Mouse (Mus musculus) stomach, postnatal 0 days (tissue): Measurements from ENCODE around the gene Sgta. TPM values are rescaled to one million over a fixed set of nuclear protein-coding genes. Genes with fewer than 3 reads are reported as not detected.

Source experiments
- ATAC-seq: fragments of 200-750 bp; cut with Nextera tagmentation; 2 replicates; pipeline ENCODE4 v1.8.0; 2017; ENCODE audit not compliant: low FRiP score, low TSS enrichment
- DNase-seq: peaks from one replicate; pipeline ENCODE4 v3.0.0-alpha.2; 2016; ENCODE audit warnings: low spot score
- H3K27ac ChIP-seq: fragments of 300-500 bp; sonication (generic); replicated peaks from 2 replicates; pipeline ENCODE4 v1.5.1; 2014; ENCODE audit warnings: mild to moderate bottlenecking, control low read depth
- H3K27me3 ChIP-seq: fragments of 300-500 bp; sonication (generic); 2 replicates; pipeline ENCODE4 v1.6.1; 2014; ENCODE audit warnings: low read length; ENCODE audit not compliant: control insufficient read depth, insufficient read depth
- H3K36me3 ChIP-seq: fragments of 300-500 bp; sonication (generic); 2 replicates; pipeline ENCODE4 v1.6.1; 2014; ENCODE audit warnings: low read length, mixed read lengths; ENCODE audit not compliant: control insufficient read depth, insufficient read depth
- H3K4me1 ChIP-seq: fragments of 300-500 bp; sonication (generic); replicated peaks from 2 replicates; pipeline ENCODE4 v1.6.1; 2014; ENCODE audit warnings: antibody characterized with exemption; ENCODE audit not compliant: control insufficient read depth, insufficient read depth
- H3K4me2 ChIP-seq: fragments of 300-500 bp; sonication (generic); replicated peaks from 2 replicates; pipeline ENCODE4 v1.6.1; 2014; ENCODE audit warnings: low read depth, mild to moderate bottlenecking, control low read depth, moderate library complexity
- H3K4me3 ChIP-seq: fragments of 300-500 bp; sonication (generic); 2 replicates; pipeline ENCODE4 v1.5.1; 2014; ENCODE audit warnings: low read depth, low read length, control low read depth
- H3K9ac ChIP-seq: fragments of 300-500 bp; sonication (generic); 2 replicates; pipeline ENCODE4 v1.6.1; 2014; ENCODE audit warnings: mild to moderate bottlenecking, low read length, control low read depth, mixed read lengths
- H3K9me3 ChIP-seq: fragments of 300-500 bp; sonication (generic); 2 replicates; pipeline ENCODE4 v1.6.1; 2016; ENCODE audit warnings: low read length; ENCODE audit not compliant: control insufficient read depth
- CTCF ChIP-seq: IDR thresholded peaks from 2 replicates; pipeline ENCODE4 v1.5.1; 2016; ENCODE audit warnings: antibody characterized with exemption, low read depth, mild to moderate bottlenecking, moderate library complexity
- EP300 ChIP-seq: optimal IDR thresholded peaks from 2 replicates; pipeline ENCODE3; 2016; ENCODE audit warnings: antibody characterized with exemption
- WGBS: fragments of 180-500 bp; shearing (Covaris S2); extraction: QIAGEN DNeasy Blood & Tissue Kit; methylation state at CpG from one replicate; pipeline ENCODE4 v1.1.7; 2014; 5-methylcytosine and 5-hydroxymethylcytosine counted together
- polyA plus RNA-seq: library from polyadenylated mRNA; unstranded; fragments of >200 nt; fragmentation: Nextera tagmentation; extraction: Ambion mirVana; gene quantifications from 2 replicates; pipeline ENCODE4 v1.2.1, GENCODE M21; 2015

Sgta gene
- polyA plus RNA-seq, result 93.7 and 98.7 TPM in 2 replicates

- H3K4me1 ChIP-seq, result peaks cover 5% of the 10 kb centered on the region; the same call in 1 of the 2 replicates
- peak within 1 kb of the TSS; percentile 84 for H3K9ac ChIP-seq
- DNase-seq (peak; percentile 98), ATAC-seq (peak; percentile 90)
- no peaks in the 10 kb centered on the region for H3K36me3 ChIP-seq
- H3K4me3 ChIP-seq, result peak within 1 kb of the TSS; percentile 80
- no peaks in the 10 kb centered on the region for H3K9me3 ChIP-seq
- no peak for TF ChIP-seq EP300
- TF ChIP-seq CTCF, result no peak
- peak within 1 kb of the TSS; percentile 70 for H3K27ac ChIP-seq
- H3K4me2 ChIP-seq, result peak within 1 kb of the TSS; percentile 86
- no peaks in the 10 kb centered on the region for H3K27me3 ChIP-seq
- WGBS, result under 1% methylated on average over 45 of the region's 48 CpGs
These were observed at the start of gene Sgta for GRCm38 (mm10) chr10:81059603-81060543. Gene Sgta, minus strand, starts transcription at chr10:81060181.

GRCm38 (mm10) chr10:81106113-81106721, 46.2 kb upstream of the Sgta start:
- 0% methylated on average over 35 of the region's 35 CpGs for WGBS
- Histone ChIP-seq H3K9me3 (no peaks in the 10 kb centered on the region), H3K4me1 (0 out of 2 replicates have a peak, but pooled peaks cover 5% of the 10 kb centered on the region), H3K27me3 (no peaks in the 10 kb centered on the region), H3K36me3 (peaks cover 9% of the 10 kb centered on the region), H3K27ac (peak overlapping the region; percentile 100), H3K9ac (peak overlapping the region; percentile 97), H3K4me2 (peak overlapping the region; percentile 69), H3K4me3 (peak overlapping the region; percentile 89)
- TF ChIP-seq EP300 (no peak), CTCF (peak; percentile 57)
- ATAC-seq (peak; percentile 91), DNase-seq (peak; percentile 93)

GRCm38 (mm10) chr10:81105565-81106112, 45.7 kb upstream of the Sgta start, which contains the start of gene Map2k2:
Gene Map2k2, plus strand, starts transcription at chr10:81105915.
- Histone ChIP-seq H3K4me1 (0 out of 2 replicates have a peak, but pooled peaks cover 5% of the 10 kb centered on the region), H3K27me3 (no peaks in the 10 kb centered on the region), H3K36me3 (0 out of 2 replicates have a peak, but pooled peaks cover 7% of the 10 kb centered on the region), H3K4me3 (peak within 1 kb of the TSS; percentile 89), H3K9ac (peak within 1 kb of the TSS; percentile 97), H3K27ac (peak within 1 kb of the TSS; percentile 100), H3K4me2 (peak within 1 kb of the TSS; percentile 69), H3K9me3 (no peaks in the 10 kb centered on the region)
- ATAC-seq (peak; percentile 95), DNase-seq (peak; percentile 97)
- TF ChIP-seq EP300 (no peak), CTCF (no peak)
- under 1% methylated on average over 56 of the region's 56 CpGs for WGBS

GRCm38 (mm10) chr10:81094931-81095678, 35.1 kb upstream of the Sgta start:
- Histone ChIP-seq H3K4me2 (no peak overlapping the region), H3K4me1 (no peaks in the 10 kb centered on the region), H3K9me3 (no peaks in the 10 kb centered on the region), H3K27ac (no peak overlapping the region), H3K9ac (no peak overlapping the region), H3K27me3 (no peaks in the 10 kb centered on the region), H3K4me3 (no peak overlapping the region), H3K36me3 (no peaks in the 10 kb centered on the region)
- TF ChIP-seq EP300, result no peak
- TF ChIP-seq CTCF, result no peak
- DNase-seq, result peak; percentile 36
- ATAC-seq, result peak; percentile 63
- WGBS, result 49% methylated on average over 9 of the region's 9 CpGs
